Mouse (Mus musculus) midbrain, embryonic 15.5 days (tissue): ENCODE data around the gene Eno1. TPM values are rescaled to one million over a fixed set of nuclear protein-coding genes. Genes with fewer than 3 reads are reported as not detected.

Experiments
- ATAC-seq: fragments of 200-750 bp; cut with Nextera tagmentation; replicated peaks from 2 replicates; pipeline ENCODE4 v1.8.0; 2017; ENCODE audit warnings: moderate TSS enrichment
- H3K27ac ChIP-seq: fragments of 300-500 bp; sonication (generic); 2 replicates; pipeline ENCODE4 v1.5.1; 2015; ENCODE audit warnings: mild to moderate bottlenecking, inconsistent platforms
- H3K27me3 ChIP-seq: fragments of 300-500 bp; sonication (generic); replicated peaks from 2 replicates; pipeline ENCODE4 v1.6.1; 2015; ENCODE audit warnings: inconsistent platforms
- H3K36me3 ChIP-seq: fragments of 300-500 bp; sonication (generic); replicated peaks from 2 replicates; pipeline ENCODE4 v1.6.1; 2015; ENCODE audit warnings: inconsistent platforms
- H3K4me1 ChIP-seq: fragments of 300-500 bp; sonication (generic); 2 replicates; pipeline ENCODE4 v1.6.1; 2015; ENCODE audit warnings: inconsistent platforms
- H3K4me2 ChIP-seq: fragments of 300-500 bp; sonication (generic); 2 replicates; pipeline ENCODE4 v1.6.1; 2015; ENCODE audit warnings: inconsistent platforms, mild to moderate bottlenecking, moderate library complexity
- H3K4me3 ChIP-seq: fragments of 300-500 bp; sonication (generic); 2 replicates; pipeline ENCODE4 v1.5.1; 2015; ENCODE audit warnings: mild to moderate bottlenecking, inconsistent platforms
- H3K9ac ChIP-seq: fragments of 300-500 bp; sonication (generic); 2 replicates; pipeline ENCODE4 v1.6.1; 2015; ENCODE audit warnings: mild to moderate bottlenecking, inconsistent platforms
- H3K9me3 ChIP-seq: fragments of 300-500 bp; sonication (generic); 2 replicates; pipeline ENCODE4 v1.6.1; 2016; ENCODE audit warnings: inconsistent platforms
- WGBS: fragments of 180-500 bp; shearing (Covaris S2); methylation state at CpG from one replicate; pipeline ENCODE4 v1.1.7; 2015; ENCODE audit warnings: mixed read lengths; 5-methylcytosine and 5-hydroxymethylcytosine counted together
- polyA plus RNA-seq: library from polyadenylated mRNA; unstranded; fragments of >200 nt; fragmentation: Nextera tagmentation; extraction: Ambion mirVana; gene quantifications from 2 replicates; pipeline ENCODE4 v1.2.1, GENCODE M21; 2015

The Eno1 gene
- polyA plus RNA-seq, 1 experiment from 2014 or later: 1,044 TPM

DNA sequence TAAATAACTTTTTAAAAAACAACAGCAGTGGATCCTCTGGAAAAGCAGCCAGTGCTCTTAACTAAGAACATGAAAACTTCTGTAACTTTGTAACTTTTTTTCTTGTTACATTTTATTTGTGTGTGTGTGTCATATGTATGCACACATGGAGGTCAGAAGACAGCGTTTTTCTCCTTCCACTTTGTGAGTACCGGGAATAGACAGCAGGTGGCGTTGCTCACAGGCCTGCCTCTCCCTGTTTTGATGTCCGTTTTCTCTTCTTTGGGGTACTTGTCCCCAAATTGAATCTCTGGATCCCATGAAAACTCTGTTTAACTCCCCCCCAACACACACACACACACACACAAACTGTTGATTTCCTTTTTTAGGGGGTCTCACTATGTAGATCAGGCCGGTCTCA lies 22.6 kb upstream of the Eno1 start:
- Histone ChIP-seq H3K27me3 (no peaks in the 10 kb centered on the region), H3K4me2 (no peak overlapping the region), H3K4me1 (peaks cover 9% of the 10 kb centered on the region), H3K9ac (no peak overlapping the region), H3K36me3 (no peaks in the 10 kb centered on the region), H3K9me3 (no peaks in the 10 kb centered on the region), H3K4me3 (no peak overlapping the region), H3K27ac (no peak overlapping the region)
- no peak for ATAC-seq
- 33% methylated on average over 5 of the region's 5 CpGs for WGBS

DNA sequence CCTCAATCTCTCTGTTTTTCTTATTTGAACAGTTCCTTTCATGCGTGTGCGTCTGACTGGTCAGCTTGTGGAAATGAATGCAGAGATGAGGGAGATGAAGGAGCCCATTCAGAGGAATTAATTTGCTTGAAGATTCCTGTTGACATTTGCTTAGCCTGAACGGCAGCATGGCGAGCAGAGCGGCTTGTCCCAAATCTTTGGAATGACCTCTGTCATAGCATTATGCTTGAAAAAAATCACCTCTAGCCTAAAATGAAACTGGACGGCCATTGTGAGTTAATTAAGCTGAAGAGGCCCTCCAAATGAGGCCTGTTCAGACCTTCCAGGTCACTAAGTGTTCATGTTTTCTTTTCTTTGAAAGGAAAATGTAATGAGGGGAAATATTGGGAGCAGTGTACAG lies 20.1 kb upstream of the Eno1 start:
- no peak overlapping the region for H3K4me3 ChIP-seq
- H3K9me3 ChIP-seq: no peaks in the 10 kb centered on the region
- no peak overlapping the region for H3K27ac ChIP-seq
- ATAC-seq: no peak
- H3K27me3 ChIP-seq: 0 out of 2 replicates have a peak, but pooled peaks cover 4% of the 10 kb centered on the region
- peaks cover 9% of the 10 kb centered on the region for H3K4me1 ChIP-seq
- H3K36me3 ChIP-seq: no peaks in the 10 kb centered on the region
- H3K9ac ChIP-seq: no peak overlapping the region
- no peak overlapping the region for H3K4me2 ChIP-seq
- 52% methylated on average over 6 of the region's 6 CpGs for WGBS

DNA sequence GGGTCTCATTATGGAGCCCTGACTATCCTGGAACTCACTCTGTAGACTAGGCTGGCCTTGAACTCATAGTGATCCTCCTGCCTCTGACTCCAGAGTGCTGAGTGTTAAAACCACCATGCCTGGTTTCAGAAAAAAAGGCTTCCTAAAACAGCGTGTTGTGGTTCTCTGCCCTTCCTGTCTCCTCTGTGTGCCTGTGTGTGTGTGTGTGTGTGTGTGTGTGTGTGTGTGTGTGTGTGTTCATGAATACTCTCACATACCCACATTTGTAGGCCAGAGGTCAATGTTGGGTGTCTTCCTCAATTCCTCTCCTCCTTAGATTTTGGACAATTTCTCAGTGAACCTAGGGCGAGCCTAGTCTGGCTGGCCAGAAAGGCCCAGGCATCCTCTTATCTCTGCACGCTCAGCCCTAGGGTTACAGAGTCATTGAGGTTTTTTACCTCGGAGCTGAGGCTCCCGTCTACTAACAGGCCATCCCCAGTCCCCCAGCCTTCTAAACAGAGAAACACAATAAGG lies 19.4 kb upstream of the Eno1 start:
- WGBS: 63% methylated on average over 5 of the region's 5 CpGs
- 0 out of 2 replicates have a peak, but pooled peaks cover 4% of the 10 kb centered on the region for H3K27me3 ChIP-seq
- H3K4me2 ChIP-seq: no peak overlapping the region
- no peaks in the 10 kb centered on the region for H3K9me3 ChIP-seq
- H3K27ac ChIP-seq: no peak overlapping the region
- ATAC-seq: no peak
- H3K36me3 ChIP-seq: no peaks in the 10 kb centered on the region
- H3K9ac ChIP-seq: no peak overlapping the region
- H3K4me1 ChIP-seq: peaks cover 9% of the 10 kb centered on the region
- no peak overlapping the region for H3K4me3 ChIP-seq

DNA sequence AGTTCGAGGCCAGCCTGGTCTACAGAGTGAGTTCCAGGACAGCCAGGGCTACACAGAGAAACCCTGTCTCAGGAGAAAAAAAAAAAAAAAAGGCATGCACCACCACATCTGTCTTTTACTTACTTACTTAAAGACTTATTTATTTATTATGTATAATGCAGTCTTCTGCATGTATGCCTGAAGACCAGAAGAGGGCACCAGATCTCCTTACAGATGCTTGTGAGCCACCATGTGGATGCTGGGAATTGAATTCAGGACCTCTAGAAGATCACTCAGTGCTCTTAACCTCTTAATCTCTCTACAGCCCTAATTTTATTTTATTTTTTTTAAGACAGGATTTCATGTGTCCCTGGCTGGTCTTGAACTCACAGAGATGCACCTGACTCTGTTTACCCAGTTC lies 18.6 kb upstream of the Eno1 start:
- ATAC-seq: no peak
- no peak overlapping the region for H3K27ac ChIP-seq
- no peak overlapping the region for H3K4me2 ChIP-seq
- no peak overlapping the region for H3K4me3 ChIP-seq
- peaks cover 2% of the 10 kb centered on the region; the same call in 1 of the 2 replicates for H3K4me1 ChIP-seq
- H3K9me3 ChIP-seq: no peaks in the 10 kb centered on the region
- H3K9ac ChIP-seq: no peak overlapping the region
- WGBS: 82% methylated on average over 1 of the region's 1 CpGs
- H3K27me3 ChIP-seq: 0 out of 2 replicates have a peak, but pooled peaks cover 4% of the 10 kb centered on the region
- no peaks in the 10 kb centered on the region for H3K36me3 ChIP-seq

DNA sequence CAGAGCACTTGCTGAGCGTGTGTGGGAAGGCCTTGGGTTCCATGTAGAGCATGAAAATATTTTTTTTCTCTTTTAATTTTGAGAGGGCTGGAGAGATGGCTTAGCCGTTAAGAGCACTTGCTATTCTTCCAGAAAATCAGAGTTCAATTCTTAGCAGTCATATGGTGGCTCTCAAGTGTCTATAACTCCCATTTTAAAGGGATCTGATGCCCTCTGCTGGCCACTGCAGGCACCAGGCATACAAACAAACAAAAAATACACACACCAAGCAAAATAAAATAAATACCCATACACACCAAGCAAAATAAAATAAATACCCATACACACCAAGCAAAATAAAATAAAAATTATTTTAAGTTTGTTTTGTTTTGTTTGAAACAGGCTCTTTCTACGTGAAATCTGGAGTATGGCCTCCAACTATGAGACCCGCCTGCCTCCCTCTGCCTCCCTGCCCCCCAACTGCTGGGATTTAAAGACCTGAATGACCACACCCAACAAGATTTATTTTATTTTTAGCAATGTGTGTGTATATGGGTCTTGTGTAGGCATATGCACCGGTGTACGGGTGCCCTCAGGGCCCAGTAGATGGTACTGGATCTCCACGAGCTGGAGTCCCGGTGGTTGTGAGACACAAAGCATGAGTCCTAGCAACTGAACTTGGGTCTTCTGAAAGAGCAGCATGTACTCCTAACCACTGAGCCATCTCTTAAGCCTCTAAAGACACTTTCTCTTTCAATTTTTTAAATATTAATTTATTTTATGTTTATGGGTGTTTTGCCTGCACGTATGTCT lies 16.8 kb upstream of the Eno1 start:
- H3K4me1 ChIP-seq: no peaks in the 10 kb centered on the region
- 71% methylated on average over 9 of the region's 9 CpGs for WGBS
- no peaks in the 10 kb centered on the region for H3K9me3 ChIP-seq
- no peaks in the 10 kb centered on the region for H3K36me3 ChIP-seq
- no peak overlapping the region for H3K27ac ChIP-seq
- H3K27me3 ChIP-seq: 0 out of 2 replicates have a peak, but pooled peaks cover 4% of the 10 kb centered on the region
- H3K4me3 ChIP-seq: no peak overlapping the region
- no peak for ATAC-seq
- no peak overlapping the region for H3K4me2 ChIP-seq
- no peak overlapping the region for H3K9ac ChIP-seq

DNA sequence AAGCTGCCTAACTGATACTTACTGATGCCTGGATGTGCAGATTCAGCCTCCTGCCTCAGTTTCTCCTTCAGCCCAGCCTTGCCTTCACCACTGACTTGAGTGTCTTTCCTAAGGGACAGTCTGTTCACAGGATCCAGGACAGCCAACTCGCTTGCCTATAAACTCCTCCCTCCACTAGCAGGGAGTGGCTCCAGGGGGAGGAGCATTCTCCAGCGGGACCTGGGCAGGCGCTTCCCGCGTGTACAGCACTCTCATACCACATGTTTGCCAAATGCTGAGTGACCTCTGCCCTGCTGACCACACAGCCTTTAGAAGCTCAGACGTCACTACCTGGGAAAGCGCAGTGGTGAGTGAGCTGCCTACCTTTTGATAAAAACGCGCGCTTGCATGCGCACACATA lies 15.9 kb upstream of the Eno1 start:
- 22% methylated on average over 11 of the region's 11 CpGs for WGBS
- no peak for ATAC-seq
- Histone ChIP-seq H3K4me2 (no peak overlapping the region), H3K4me1 (no peaks in the 10 kb centered on the region), H3K9ac (no peak overlapping the region), H3K27me3 (0 out of 2 replicates have a peak, but pooled peaks cover 4% of the 10 kb centered on the region), H3K4me3 (no peak overlapping the region), H3K27ac (no peak overlapping the region), H3K36me3 (no peaks in the 10 kb centered on the region), H3K9me3 (no peaks in the 10 kb centered on the region)

DNA sequence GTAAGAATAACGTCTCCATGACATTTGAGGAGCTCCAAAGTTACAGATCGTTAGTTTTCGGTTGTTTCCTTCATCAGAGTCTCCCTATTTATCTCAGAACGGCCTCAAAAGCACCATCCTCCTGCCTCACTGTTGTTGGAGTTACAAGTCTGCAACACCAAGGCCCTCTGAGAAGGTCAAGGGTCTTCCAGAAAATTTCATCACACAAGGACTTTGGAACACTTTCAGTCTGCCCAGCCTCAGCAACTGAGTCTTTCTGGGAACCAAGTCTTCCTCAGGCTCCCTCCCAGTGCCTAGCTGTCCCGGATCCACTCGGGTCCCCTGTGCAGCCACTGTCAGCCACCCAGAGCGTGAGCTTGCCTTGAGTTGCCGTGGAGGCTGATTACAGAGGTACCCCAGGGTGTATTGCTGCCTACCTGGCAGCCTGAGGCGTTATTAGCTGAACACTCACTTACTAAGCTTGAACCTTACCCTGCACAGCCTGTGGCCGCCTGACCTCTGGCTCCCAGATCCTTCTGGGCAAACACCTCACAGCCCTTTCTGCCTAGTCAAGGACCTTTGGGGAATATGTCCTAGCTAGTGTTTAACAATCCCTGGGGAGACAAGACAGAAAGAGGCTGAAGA lies 15.4 kb upstream of the Eno1 start:
- no peaks in the 10 kb centered on the region for H3K4me1 ChIP-seq
- 0 out of 2 replicates have a peak, but pooled peaks cover 4% of the 10 kb centered on the region for H3K27me3 ChIP-seq
- no peak for ATAC-seq
- H3K36me3 ChIP-seq: no peaks in the 10 kb centered on the region
- H3K9me3 ChIP-seq: no peaks in the 10 kb centered on the region
- WGBS: 44% methylated on average over 10 of the region's 10 CpGs
- no peak overlapping the region for H3K4me2 ChIP-seq
- no peak overlapping the region for H3K9ac ChIP-seq
- no peak overlapping the region for H3K4me3 ChIP-seq
- H3K27ac ChIP-seq: no peak overlapping the region

DNA sequence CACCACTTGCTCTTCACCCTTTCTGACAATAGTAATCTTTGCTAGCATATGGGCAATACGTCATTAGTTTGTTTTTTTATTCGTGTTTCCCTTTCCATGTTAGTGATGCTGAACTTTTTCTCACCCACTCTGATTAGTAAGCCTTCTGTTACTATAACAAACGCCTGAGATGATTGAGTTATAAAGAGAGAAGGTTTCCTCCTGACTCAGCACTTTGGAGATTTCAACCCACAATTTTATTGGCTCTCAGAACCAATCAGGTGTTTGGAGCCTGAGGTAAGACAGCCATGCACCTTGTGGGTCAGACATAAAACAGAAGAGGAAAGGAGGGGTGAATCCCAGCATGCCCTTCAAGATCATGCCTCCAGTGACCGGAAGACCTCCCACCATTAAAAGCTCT lies 12.7 kb upstream of the Eno1 start:
- ATAC-seq: no peak
- 90% methylated on average over 4 of the region's 4 CpGs for WGBS
- Histone ChIP-seq H3K36me3 (no peaks in the 10 kb centered on the region), H3K9ac (no peak overlapping the region), H3K27me3 (0 out of 2 replicates have a peak, but pooled peaks cover 4% of the 10 kb centered on the region), H3K4me1 (peaks cover 7% of the 10 kb centered on the region), H3K4me2 (no peak overlapping the region), H3K9me3 (no peaks in the 10 kb centered on the region), H3K4me3 (no peak overlapping the region), H3K27ac (no peak overlapping the region)

DNA sequence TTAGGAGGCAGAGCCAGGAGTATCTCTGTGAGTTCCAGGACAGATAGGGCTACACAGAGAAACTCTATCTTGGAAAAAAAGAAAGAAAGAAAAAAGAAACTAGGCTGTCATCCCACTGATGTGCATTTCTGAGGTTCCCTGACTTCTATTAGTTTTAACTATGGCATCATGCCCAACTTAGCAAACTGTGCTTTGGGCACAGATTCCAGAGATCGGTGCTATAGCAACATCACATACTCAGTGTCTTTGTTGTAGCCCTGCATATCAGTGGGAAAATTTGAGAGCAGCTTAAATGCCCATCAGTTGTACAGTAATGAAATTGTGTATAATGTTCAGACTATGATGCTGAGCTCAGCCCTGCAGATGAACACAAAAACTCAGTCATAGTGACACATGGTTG lies 10.8 kb upstream of the Eno1 start:
- Histone ChIP-seq H3K4me3 (no peak overlapping the region), H3K4me2 (no peak overlapping the region), H3K27ac (no peak overlapping the region), H3K9ac (no peak overlapping the region), H3K27me3 (no peaks in the 10 kb centered on the region), H3K4me1 (peaks cover 10% of the 10 kb centered on the region), H3K9me3 (no peaks in the 10 kb centered on the region), H3K36me3 (no peaks in the 10 kb centered on the region)
- ATAC-seq: no peak
- WGBS: 84% methylated on average over 1 of the region's 1 CpGs

DNA sequence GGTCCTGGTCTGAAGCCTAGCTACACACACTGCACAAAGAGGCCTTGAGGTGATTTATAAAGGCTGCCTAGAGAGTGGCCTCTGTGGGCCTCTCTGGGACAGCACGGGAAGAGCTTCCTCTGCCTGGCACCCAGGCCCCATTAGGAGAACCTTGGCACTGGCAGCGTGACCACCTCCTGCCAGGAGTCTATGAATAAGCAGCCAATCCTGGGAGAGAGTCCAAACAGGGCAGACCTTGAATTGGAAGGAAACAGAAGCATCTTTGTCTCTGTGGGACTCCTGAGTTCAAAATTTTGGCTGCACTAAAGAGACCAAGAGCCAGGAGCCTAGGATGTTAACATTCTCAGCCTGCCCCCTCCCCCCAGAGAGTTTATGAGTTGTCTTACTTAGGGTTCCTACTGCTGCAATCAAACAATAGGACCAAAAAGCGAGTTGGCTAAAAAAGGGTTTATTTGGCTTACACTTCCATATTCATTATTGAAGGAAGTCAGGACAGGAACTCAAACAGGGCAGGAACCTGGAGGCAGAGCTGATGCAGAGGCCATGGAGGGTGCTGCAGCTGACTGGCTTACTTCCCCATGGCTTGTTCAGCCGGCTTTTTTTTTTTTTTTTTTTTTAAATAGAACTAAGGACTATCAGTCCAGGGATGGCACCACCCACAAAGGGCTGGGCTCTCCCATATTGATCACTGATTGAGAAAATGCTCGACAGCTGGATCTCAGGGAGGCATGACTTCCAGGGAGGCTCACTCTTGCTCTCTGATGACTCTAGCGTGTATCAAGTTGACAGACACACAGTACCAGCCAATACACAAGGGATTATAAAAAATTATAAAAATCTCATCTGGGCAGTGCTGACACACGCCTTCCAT lies 9.5 kb upstream of the Eno1 start:
- WGBS: 49% methylated on average over 7 of the region's 7 CpGs
- H3K9ac ChIP-seq: no peak overlapping the region
- no peak overlapping the region for H3K4me2 ChIP-seq
- peak; percentile 87 for ATAC-seq
- H3K36me3 ChIP-seq: no peaks in the 10 kb centered on the region
- H3K27me3 ChIP-seq: no peaks in the 10 kb centered on the region
- no peak overlapping the region for H3K4me3 ChIP-seq
- H3K27ac ChIP-seq: peak overlapping the region; percentile 49; the same call in 1 of the 2 replicates
- peaks cover 19% of the 10 kb centered on the region for H3K4me1 ChIP-seq
- H3K9me3 ChIP-seq: no peaks in the 10 kb centered on the region

DNA sequence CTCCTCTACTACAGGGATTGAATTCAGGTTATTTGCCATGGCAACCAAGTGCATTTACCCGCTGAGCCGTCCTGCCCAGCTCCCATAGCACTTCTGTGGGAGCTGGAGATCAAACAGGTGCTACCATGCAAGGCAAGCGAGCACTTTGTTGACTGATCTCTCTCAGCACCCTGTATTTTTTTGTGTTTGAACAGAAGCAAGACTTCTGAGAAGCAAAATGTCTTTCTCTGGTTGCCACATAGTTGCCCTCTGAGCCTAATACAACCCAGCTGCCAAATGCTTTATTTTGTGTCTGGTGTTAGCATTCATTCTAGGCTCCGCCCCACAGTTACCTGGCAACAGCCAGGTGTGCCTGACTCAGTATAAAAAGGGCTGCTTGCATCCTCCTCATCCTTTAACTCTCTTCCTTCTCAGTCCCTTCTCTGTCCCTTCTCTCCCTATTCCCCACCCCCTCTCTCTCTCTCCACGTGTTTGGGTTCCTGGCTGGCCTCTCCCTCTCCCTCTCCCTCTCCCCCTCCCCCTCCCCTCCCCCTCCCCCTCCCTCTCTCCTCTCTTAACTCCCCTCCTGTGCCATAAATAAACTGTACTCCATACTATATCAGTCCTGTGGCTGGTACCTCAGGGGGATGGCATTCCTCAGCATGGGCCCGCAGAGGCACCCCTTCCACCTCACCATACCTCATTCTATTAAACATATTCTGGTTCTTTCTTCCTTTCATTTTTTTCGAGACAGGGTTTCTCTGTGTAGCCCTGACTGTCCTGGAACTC lies 7.8 kb upstream of the Eno1 start:
- Histone ChIP-seq H3K4me2 (no peak overlapping the region), H3K9ac (no peak overlapping the region), H3K4me1 (peaks cover 20% of the 10 kb centered on the region), H3K27ac (no peak overlapping the region), H3K36me3 (no peaks in the 10 kb centered on the region), H3K4me3 (no peak overlapping the region), H3K9me3 (no peaks in the 10 kb centered on the region), H3K27me3 (no peaks in the 10 kb centered on the region)
- whole genome bisulfite sequencing: 45% methylated on average over 7 of the region's 7 CpGs
- no peak for ATAC-seq
